Mouse (Mus musculus): ENCODE data around the gene Il31. TPM values are rescaled to one million over a fixed set of nuclear protein-coding genes. Genes with fewer than 3 reads are reported as not detected.
A peak's percentile ranks its signal among the peaks of the same experiment; 100 is the strongest.
"Not testable (repeated sequence)": the region's sequence is repeated elsewhere in the genome, so short reads cannot be mapped to it uniquely, and the experiment has no call there.

Gene Il31
- total RNA-seq (2015), result not detected in 2 replicates
- total RNA-seq (2017), result not detected in 2 replicates

DNA sequence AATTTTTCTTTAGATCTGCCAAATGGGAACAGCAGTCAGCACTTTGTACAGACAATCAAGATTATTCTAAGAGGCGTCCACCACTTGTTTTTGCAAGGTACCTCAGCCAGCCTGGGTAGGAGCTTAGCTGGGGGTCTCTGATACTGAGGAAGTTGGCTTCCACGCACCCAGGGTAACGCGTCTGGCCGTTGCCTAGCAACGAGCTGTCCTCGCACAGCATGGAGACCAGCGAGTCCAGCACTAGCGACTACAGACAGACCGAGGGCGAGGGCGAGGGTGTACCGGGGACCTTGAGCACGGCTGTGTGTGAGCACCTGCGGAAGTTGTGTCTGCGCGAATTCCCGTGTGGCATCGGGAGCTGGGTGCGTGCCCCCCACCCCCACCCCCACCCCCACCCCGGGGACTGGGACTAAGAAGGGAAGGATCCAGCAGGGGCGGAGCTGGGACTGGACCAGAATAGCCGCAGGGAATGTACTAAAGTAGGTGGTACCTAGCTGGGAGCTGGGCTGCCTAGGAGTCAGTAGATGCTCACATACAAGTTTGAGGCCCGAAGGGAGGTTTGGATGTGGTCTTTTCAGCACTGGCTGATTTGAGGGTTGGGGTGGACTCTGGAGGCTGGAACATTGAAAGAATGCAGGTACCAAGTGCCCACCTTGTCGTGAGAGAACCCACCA lies at the start of gene Il31, which contains the start of gene Lrrc43:
Gene Il31 (minus strand): TSS at position 378 of the 674 bp plus-strand sequence.
Gene Lrrc43 (plus strand): TSS at position 194 of the 674 bp plus-strand sequence.
- ATAC-seq (ENCODE audit: poor library complexity, severe bottlenecking), result no peak

DNA sequence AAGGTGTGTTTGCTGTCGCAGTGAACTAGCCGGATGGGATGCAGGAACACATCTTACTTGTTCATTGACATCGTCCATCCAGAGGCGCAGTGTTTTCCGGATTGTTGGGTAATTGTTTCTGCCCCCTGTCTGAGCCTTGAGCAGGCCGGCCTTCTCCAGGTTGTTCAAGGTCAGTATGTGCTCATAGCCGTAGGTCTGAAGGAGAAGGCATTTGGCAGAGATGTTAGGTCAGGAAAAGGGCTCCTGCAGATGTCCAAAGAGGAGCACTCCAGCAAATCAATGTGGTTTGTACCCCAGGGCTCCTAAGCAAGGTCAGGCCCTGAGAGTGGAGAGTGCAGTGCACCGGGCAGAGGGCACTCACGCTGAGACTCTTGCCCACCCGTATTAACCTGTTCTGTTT lies 44.5 kb upstream of the Il31 start:
- no peak for ATAC-seq (ENCODE audit: poor library complexity, severe bottlenecking)

DNA sequence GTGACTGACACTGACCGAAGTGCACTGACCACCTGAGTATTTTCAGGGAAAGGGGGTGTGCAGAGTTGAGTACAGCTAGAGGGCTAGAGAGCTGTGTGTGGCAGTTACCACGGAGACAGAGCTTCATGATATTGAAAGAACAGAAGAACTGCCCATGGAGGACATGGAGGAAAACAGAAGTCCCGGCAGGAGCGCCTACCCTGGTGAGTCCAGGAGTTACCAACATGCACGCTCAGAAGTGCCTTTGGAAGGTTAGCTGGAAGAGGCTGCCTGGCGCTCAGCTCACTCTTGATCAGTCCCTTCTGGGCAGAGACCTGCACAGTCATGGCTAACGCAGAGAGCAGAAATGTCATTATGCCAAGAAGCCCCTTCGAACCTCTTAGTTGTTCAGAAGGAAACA lies 40.8 kb upstream of the Il31 start:
- no peak for ATAC-seq (ENCODE audit: poor library complexity, severe bottlenecking)

DNA sequence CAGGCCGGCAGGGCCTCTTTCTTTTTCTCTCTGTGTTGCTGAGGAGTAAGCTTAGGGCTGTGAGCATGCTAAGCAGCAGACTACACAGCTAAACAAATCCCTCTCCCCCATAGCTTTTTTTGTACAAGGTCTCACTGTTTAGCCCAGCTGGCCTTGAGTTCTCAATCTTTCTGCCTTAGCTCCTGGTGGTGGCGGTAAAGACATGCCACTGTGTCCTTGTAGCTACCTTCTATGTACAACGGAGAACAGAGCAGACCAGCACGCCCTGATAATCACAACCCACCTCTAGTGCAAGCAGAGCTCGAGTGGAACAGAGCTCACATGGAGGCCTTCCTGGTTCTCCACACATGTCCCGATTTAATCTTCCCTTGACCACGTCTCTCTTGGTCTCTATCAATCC lies 39.4 kb upstream of the Il31 start:
- ATAC-seq (ENCODE audit: poor library complexity, severe bottlenecking), result no peak

DNA sequence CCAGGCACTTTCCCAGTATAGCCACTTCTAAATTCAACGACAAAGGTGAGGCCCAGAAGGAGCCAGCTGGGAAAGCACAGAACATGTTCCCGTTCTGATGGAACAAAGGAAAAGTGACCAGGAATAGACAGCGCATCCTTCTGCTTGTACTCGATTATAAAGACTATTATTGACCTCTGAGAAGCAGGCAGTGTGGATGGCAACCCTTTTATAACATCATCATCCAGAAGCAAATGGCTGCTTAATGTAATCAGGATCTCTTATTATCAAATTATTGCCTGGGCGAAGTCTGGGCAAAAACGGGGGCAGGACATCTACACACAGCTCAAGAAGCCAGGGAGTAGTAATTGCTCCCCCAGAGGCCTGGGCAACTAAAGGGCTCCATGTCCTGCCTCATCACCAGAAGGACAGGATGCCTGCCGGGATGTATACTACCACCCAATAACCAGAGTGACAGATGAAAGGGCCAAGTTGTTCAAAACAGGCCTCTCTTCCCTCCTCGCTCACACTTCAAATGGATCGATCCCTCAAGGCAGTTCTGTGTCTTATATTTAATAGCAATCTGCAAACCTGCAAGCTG lies 36.7 kb upstream of the Il31 start:
- ATAC-seq (ENCODE audit: poor library complexity, severe bottlenecking), result no peak

DNA sequence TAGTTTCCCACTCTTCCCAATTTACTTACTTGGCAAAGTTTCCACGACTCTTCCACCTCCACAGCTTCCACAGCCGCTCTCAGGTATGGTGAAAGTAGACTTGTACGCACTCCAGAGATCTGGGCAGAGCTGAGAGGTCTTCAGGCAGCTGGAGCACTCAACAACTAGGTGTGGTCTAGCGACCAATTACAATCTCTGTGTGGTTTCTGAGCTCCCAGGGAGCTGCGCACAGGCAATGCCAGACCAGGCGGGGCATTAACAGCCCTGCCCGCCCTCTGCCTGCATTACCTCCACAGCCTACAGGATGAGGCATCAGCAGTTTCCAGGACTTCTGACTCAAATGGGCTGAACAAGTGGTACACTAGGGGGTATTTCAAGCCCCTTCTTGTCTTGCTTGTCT lies 36.0 kb upstream of the Il31 start, which contains the start of gene Gm49027:
Gene Gm49027 (minus strand): TSS at position 208 of the 400 bp plus-strand sequence.
- no peak for ATAC-seq (ENCODE audit: poor library complexity, severe bottlenecking)

DNA sequence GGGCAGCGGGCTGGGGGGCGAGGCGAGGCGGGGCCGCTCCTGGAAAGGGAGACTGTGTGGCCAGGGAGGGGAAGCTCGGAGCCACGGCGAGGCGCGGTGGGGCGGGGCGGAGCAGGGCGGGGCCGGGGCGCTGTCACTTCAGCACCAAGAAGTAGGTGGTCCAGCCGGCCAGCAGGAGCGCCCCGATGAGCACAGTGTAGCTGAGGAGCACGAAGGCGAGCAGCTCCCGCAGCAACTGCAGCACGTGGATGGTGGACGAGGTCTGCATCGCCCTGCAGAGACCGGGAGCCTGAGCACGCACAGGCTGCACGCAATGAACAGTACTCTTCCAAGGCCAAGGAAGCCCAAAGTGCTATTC lies 35.1 kb upstream of the Il31 start:
- peak; percentile 70 for ATAC-seq (ENCODE audit: poor library complexity, severe bottlenecking)

DNA sequence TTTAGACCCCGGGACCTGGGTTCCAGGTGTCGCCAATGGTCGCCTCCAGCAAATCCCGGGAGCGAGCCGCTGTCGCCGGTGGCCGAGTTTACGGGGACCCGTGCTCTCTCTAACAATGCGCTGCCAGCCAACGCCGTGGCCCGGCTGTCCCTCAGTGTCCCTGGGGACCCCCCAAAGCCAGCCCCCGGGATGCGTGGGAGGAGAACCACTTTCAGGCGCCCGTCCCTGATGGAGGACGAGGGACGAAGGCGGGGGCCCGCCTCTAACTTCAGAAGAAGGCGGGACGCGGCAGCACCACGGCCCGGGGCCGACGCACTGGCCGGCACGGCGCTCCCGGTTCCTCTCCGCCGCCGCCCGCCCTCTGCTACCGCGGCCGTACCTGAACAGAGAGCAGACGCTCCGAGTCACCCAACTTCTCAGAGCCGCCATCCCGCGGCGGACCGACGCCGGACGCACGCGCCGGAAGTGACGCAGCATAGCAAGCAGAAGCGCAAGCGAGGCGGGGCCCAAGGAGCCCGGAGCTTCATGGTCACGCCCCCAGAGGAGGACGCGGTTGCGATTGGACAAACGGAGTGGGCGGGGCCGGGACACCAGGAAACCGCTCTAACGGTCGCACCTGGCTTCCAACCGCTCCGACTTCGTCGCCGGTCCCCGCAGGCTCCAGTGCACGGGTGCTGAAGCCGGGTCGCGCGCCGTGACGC lies 34.6 kb upstream of the Il31 start, which contains the start of gene Diablo:
Gene Diablo (minus strand): TSS at position 485 of the 701 bp plus-strand sequence.
- ATAC-seq (ENCODE audit: poor library complexity, severe bottlenecking), result peak; percentile 99

DNA sequence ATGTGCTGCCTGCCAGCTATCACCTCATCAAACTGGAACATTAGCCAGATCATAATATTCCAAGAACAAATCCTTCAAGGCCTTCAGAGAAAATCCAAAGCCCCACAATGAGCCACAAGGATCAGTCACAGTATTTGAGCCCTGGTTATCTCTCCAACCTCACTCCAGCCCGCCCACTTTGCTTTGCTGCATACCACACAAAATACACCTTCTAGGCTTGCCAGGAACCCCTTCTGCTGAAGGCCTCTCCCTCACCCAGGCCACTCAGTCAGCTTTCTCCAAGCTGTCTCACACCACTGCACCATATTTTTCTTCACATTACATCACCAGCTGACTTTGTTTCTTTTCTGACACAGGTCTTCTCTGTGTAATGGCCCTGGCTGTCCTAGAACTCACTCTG lies 32.9 kb upstream of the Il31 start:
- ATAC-seq (ENCODE audit: poor library complexity, severe bottlenecking), result no peak

DNA sequence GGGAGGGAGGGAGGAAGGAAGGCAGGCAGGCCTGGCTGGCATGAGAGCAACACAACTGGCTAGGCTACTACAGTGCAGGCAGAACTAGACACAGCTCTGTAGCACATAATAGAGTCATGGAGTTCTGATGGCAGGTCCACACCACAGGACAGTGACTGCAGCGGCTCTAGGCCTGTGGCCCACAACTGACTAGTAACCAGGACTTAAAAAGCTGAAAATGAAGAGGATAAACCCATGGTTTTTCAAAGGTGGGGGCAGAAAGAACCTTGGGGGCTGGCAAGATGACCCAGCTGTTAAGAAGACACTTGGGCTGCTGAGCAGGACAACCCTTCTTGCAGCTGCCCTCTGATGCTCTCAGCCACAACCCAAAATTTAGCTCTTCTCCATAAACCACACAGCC lies 32.3 kb upstream of the Il31 start:
- no peak for ATAC-seq (ENCODE audit: poor library complexity, severe bottlenecking)

DNA sequence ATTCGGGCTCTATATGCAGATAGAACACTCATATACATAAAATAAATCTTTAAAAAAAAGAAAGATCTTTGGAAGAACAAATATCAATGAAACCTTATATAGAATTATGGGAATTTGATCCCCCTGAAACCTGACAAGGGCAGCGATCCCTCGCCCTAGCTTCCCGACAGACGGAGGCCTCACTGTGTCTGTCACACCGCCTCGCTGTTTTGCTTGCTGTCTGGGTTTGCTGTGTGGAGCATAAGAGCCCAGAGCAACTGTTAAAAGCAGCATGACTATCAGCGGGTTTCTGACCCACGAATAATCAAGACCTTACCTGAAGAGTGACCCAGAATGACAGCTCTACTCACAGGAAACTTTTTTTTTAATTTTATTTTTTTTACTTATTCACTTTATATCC lies 31.4 kb upstream of the Il31 start:
- ATAC-seq (ENCODE audit: poor library complexity, severe bottlenecking), result no peak

DNA sequence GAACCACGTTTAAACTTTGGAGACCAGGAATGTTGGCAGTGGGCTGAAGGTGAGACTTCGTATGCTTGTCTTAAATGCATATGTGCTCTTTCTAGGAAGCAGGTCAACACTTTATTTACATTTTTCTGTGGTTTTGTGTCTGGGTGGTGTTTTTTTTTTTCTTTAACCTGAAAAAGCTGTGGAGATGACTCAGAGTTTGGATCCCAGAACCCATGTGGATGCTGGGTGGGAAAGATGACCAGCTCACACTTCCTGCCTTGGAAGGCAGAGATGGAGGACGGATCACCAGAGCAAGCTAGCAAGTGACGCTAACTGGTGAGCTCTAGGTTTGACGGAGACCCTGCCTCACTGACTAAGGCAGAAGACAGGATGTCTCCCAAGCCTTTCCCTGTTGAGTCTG lies 25.6 kb upstream of the Il31 start:
- ATAC-seq (ENCODE audit: poor library complexity, severe bottlenecking), result no peak

DNA sequence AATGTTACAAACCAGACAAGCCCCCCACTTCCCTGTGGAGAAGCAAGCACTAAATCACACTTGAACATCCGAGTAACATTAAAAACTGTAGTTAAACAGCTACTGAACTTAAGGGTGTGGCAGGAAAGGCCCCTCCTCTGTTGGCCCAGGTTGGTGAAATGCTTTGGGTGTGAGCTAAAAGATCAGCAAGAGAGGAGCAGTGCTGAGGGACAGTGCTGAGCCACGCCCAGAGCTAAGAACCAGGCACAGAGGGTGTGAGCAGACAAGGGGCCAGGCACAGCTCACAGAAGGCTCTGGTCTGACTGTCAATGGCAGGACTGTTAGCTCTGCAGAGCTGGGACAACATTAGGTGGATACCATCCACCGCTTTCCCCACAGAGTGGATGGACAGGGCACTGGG lies 22.8 kb upstream of the Il31 start:
- no peak for ATAC-seq (ENCODE audit: poor library complexity, severe bottlenecking)

DNA sequence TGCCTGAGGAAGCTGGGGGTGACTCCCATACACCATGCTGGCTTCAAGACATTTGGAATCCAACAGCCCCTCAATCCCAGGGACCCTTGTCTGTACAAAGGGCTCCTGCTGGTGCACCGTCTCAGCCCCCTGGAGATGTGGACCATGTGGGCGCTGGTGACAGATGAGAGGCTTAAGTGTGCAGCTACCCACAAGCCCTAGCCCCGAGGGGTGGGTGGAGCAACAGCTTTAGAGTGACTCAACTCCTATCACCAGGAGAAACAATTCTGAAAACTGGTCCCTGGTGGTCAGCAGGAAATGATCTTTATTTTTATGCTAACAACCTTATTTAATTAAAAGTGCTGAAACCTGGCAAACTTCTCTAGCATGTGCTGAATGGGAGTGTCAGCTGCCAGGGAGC lies 22.1 kb upstream of the Il31 start:
- ATAC-seq (ENCODE audit: poor library complexity, severe bottlenecking), result not testable (repeated sequence)

DNA sequence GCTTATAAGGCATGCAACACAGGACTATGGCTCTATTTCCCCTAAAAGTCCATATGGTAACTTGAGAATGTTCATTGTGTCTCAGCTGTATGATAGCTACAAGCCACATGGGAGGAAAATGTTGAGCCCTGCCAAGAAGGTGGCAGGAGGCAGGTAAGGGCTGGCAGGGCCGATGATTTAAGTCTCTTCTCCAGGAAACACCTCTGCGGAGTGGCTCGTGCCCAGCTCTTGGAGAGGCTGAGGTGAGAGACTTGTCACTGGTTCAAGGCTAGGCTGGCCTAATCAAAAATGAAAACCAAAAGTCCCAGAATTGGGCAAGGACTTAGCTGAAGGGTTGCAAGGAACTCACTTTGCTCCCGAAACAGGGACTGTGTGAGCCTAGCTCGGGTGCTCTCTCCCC lies 20.9 kb upstream of the Il31 start, which contains the start of gene B3gnt4:
Gene B3gnt4 (plus strand): TSS at position 301 of the 400 bp plus-strand sequence.
- no peak for ATAC-seq (ENCODE audit: poor library complexity, severe bottlenecking)

DNA sequence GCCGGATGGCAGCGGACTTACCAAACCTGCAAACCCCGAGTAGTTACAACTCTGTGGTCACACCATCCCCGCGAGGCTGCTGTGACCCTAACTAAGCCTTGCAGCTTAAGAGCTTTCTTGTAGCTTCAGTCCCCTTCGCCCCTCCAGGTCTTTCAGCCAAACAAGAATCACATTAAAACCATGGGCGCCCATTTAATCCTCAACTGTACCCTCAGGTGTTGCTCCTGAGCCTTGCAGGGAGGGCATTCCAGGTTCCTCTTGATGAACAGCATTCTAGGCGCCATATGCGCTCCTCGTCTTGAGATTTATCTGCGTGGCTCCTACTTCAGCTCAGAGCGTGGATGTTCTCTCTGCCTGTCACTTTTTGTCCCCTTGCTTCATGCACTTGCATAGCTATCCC lies 19.6 kb upstream of the Il31 start:
- ATAC-seq (ENCODE audit: poor library complexity, severe bottlenecking), result no peak

DNA sequence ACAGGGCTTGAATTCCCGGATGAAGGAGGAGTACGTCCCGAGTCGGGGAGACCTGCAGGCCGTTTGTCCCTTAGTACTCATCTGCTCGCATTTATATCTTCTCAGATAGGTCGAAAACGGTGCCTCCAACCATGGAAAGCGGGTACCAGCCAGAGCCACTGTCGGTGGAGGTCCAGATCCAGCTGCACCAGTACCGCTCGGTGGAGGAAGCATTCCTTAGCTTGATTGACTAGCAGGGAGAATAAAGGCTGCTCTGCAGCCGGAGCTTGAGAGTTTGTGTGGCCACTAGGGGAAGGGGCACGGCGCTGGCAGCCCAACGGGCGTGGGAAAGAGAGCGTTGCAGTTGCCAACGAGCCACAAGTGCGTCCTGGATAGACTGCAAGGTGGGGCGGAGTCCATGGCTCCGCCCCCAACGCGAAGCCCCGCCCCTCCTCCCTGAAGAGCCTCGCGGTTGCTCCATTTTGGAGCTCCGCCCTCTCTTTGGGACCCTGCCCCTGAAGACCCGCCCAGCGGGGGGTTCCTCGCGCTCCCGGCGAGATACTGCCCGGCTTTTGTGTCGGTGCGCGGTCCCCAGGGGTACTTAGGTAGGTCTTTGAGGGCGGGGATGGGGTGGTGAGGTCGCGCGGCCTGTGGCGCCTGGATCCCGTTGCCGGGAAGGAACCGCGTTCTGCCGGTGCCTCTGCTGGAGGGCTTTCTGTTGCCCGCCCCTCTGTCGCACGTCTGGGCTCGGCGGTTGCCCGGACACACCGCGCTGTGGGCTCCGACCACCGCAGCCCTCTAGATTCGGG lies 18.8 kb upstream of the Il31 start:
- ATAC-seq (ENCODE audit: poor library complexity, severe bottlenecking), result peak; percentile 75

DNA sequence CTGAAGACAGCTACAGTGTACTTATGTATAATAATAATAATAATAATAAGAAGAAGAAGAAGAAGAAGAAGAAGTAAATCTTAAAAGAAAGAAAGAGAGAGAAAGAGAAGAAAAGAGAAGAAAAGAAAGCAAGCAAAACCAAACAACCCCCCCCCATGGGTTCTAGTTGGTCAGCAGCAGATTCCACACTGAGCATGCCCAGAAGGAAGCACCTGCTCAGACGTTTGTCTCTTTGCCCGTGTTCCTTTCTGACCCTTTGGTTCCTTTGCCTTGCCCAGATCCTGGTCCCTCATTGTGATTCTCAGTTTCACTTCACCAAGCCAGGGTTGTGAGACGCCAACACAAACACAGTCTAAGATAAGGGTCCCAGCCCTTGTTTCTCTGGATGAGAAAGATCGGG lies 12.7 kb upstream of the Il31 start:
- no peak for ATAC-seq (ENCODE audit: poor library complexity, severe bottlenecking)

DNA sequence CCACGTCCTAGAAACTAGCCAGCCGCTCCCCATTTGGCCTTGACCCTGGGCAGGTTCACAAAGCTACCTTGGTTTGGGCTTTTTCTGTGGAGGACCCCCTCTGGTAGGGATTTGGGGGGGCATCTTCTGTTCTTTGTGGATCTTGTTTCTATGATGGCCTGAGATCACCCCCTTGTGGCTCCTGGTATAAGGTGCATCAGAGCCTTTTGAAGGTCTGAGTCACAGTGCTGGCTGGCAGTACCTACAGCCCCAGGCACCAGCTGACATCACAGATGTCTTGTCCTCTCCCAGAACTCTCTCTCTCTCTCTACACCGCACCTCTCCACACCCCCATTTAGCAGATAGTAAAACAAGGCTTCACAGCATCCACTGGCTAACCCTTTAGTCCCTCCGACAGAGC lies 10.4 kb upstream of the Il31 start:
- no peak for ATAC-seq (ENCODE audit: poor library complexity, severe bottlenecking)

DNA sequence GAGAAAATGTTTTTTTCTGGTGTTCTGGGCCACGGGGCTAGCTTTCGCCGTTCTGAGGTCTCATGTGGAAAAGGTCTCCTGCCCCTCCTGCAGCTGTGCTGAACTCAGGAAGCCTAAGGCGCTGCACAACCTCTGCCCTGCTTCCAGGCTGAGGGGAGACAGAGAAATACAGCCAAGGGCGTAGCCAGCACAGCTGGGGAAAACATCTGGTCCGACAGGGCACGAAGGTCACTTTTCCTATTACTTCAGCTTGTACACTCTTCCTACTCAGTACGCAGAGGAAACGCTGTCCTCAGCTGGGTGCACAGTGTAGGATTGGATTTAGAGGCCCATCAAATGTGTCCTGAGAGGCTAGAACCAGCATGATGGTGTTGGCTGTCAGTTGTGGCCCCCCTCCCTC lies 646 bp upstream of the Il31 start:
- ATAC-seq (ENCODE audit: poor library complexity, severe bottlenecking), result no peak

Measured in megakaryocyte, adult 5-6 weeks (primary cell).